Mouse (Mus musculus) bone marrow, adult 2 months (tissue): ENCODE measurements around the gene Taf1c.

Source experiments
- CTCF ChIP-seq: fragments of 200-500 bp; IDR thresholded peaks from 2 replicates; pipeline ENCODE4 v1.5.1; 2011; ENCODE audit warnings: low read length, control low read depth; ENCODE audit not compliant: control insufficient read depth, insufficient read depth
- POLR2A ChIP-seq: fragments of 200-500 bp; IDR thresholded peaks from 2 replicates; pipeline ENCODE4 v1.6.1; 2011; ENCODE audit warnings: low read depth, mild to moderate bottlenecking, control low read depth, low read length, borderline replicate concordance; ENCODE audit not compliant: control insufficient read depth

- no peak for TF ChIP-seq CTCF
- no peak for TF ChIP-seq POLR2A
Observed at GRCm38 (mm10) chr8:119566367-119566766, 38.7 kb downstream of the Taf1c start.
